Mouse (Mus musculus) gastrocnemius, postnatal 14 days (tissue): ENCODE measurements around the gene Olfr1392. TPM values are rescaled to one million over a fixed set of nuclear protein-coding genes. Genes with fewer than 3 reads are reported as not detected.
"Not testable (repeated sequence)": the region's sequence is repeated elsewhere in the genome, so short reads cannot be mapped to it uniquely, and the experiment has no call there.

Source experiments
- DNase-seq: peaks from one replicate; pipeline ENCODE4 v3.0.0; 2021; ENCODE audit warnings: mixed read lengths
- intact Hi-C: fragments of 180-260 bp; cut with DNase I; formaldehyde crosslinking; loops from one replicate; pipeline ENCODE4 v1.15.1; 2025; ENCODE audit warnings: low total_unique reads
- total RNA-seq, 2 experiments: library from RNA; stranded (reverse); gene quantifications; 2 replicates each; pipeline ENCODE4 v1.2.3; 2021

Gene Olfr1392
- total RNA-seq, 2 experiments from 2014 or later, result not detected

DNA sequence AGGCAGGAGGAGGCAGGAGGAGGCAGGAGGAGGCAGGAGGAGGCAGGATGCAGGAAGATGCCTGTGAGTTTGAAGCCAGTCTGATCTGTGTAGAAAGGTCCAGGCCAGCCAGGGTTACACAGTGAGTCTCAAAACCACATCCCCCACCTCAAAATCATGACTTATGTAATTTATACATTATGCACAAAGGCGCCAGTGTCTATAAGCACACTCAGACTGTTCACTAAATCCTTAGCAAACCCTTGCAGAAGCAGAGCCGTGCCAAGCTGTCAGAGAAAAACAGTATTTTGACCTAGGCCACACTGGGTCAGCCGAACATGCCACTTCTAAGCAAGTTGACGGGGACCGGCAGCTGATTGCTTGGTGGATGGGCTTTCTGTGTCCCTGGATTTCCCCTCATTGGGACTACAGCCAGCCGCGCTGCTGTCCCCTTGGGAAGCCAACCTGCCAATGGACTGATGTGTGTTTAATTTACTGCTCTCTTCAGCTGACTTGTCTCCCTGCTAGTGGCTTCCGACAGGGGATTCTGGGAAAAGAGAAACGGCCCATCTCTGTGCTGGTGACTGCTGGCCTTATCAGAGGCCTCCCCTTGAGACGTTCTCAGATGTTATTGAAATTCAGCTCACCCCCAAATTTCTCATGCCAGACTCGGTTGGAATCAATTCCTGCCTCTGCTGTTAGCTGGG is 11.1 kb upstream of the Olfr1392 start:
- intact Hi-C loops, result loop anchor here (10.0 kb wide), 1 partner anchor 169 kb away; no protein-coding TSS in a partner anchor
- DNase-seq, result no peak

- intact Hi-C loops, result loop anchor here (10.0 kb wide), 1 partner anchor 173 kb away; no protein-coding TSS in a partner anchor
- no peak for DNase-seq
Measured at GRCm38 (mm10) chr11:49278222-49278621, 6.9 kb upstream of the Olfr1392 start, which contains the start of gene Olfr1393. Olfr1393 (plus strand) TSS chr11:49278304.

DNA sequence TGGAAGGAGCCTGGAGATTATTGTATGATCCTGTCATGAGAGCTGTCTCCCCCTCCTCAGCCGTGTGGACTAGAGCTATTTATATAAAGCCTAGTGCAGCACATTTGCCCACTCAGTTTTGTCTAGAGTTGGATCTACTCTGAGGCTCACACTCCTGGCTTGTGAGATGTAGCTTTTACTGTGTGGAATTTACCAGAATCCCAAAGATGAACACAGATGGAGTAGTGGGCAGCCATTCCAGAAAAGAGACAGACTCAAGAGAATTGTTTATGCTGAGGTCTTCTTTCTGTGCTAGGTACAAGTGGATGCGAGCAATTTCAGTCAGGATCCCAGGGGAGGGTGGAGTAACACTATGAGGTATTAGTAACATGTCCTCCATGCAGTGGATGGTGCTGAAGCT is 2.2 kb downstream of the Olfr1392 start:
- DNase-seq, result no peak
- intact Hi-C loops, result no loop called here

- no peak for DNase-seq
- intact Hi-C loops, result no loop called here
Measured at GRCm38 (mm10) chr11:49292777-49293176, 7.7 kb downstream of the Olfr1392 start.

DNA sequence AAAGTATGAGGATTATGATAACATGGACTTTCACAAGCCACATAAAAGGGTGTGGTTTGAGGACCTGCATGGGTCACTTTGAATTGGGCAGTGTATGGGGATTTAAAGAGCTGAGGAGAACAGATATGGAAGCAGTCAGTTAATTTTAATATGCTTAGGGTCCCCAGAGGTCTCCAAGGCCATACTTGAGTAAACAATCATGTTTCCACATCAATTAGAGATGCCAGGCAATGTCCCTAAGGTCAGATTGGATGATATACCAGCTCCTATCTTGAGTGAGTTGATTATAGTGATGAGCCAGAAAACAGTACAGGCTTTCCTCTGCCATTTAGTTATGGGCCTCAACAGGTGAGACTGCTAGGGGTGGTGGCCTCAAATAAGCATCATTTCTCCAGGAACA is 19.4 kb downstream of the Olfr1392 start, which contains the start of gene Olfr10:
TSS of gene Olfr10 (plus strand) at position 301 of the 400 bp plus-strand sequence.
- no peak for DNase-seq
- intact Hi-C loops, result no loop called here

DNA sequence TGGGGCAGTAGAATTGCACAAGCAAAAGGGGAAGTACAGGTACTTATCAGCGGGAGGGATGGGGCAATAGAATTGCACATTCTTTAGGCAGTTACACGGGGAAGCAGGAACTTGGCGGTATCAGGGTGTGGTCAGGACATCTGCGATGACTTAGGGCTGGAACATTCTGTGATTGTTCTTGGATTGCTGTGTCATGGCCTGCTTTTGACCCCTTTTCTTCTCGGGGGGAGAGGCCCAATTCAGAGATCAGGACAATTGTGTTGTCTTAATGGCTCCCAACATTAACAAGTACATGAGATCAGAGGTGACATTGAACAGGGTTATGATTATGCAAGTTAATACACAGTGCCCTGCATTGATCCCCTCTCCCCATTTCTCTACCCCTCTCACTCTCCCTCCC is 23.5 kb downstream of the Olfr1392 start:
- intact Hi-C loops, DNase-seq: not testable (repeated sequence)

- intact Hi-C loops, result no loop called here
- no peak for DNase-seq
Measured at GRCm38 (mm10) chr11:49322442-49322841, 37.4 kb downstream of the Olfr1392 start, which contains the start of gene Olfr1391. Olfr1391 (plus strand) TSS chr11:49322742.

DNA sequence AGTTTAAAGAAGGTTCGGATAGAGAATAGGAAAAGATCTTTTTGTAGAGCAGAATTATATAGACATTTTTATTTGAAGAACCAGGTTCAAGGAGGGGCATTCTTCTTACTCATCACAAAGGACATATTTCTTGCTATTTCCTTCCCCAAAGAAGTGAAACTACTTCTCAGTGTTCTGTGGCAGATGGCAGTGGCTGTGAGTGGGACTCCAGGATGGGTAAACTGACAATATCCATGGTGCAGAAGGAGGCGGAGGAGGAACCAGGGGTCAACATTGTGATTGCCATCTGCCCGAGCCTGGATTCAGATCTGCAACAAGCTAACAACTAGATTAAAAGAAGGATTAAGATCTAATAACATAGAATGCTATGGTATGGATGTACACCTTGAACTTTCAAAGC is 41.6 kb downstream of the Olfr1392 start:
- intact Hi-C loops, result no loop called here
- no peak for DNase-seq

DNA sequence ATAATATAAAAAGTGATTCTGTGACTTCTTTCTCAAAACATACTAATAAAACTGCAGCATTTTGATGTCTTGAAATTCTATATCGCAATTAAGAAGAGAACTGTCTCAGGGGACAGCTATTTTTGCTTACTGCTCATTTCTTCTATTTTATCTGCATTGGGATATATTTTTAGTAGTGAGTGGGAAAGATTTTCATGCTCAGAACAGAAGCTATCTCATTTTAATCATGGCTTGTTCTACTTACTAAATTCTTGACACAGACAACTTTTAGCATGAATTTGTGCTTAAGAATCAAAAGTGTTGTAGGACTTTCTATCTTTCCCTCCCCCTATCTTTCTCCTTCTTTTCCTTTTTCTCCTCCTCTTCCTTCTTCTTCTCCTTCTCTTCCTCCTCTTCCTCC is 44.6 kb downstream of the Olfr1392 start:
- DNase-seq, result no peak
- intact Hi-C loops, result no loop called here

- no peak for DNase-seq
- intact Hi-C loops, result no loop called here
Measured at GRCm38 (mm10) chr11:49334888-49335287, 49.8 kb downstream of the Olfr1392 start, which contains the start of gene Olfr1390. Olfr1390 (plus strand) TSS chr11:49335188.

DNA sequence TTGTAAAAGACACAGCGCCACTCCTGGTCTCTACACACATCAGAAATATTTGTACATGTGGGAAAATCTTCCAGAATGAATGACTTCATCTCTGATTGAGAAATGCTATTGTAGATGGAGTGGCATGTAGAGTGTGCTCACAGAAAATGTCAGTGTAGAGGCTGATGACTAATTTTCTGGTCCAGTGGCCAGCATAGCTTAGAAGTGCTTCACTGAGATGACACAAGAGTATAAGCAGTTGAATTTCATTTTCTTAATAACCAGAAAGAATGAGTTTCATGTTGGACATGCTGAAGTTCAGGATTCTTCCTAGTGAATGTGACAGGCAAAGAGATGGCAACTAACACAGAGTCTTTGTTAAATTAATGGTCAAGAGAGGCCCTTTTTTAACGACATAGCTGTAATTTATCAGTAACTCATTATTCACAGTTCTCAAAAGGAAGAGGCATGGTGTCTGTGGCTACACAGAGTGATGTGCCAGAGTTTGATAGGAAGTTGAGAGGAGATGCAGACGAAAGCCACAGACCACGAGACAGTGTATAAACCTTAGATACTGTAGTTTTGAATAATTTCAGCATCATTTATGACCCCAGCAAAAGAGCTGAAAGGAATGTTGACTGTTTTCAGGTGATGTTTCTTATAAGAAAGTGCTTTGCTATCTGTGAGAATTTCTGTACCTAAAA is 52.2 kb downstream of the Olfr1392 start:
- no peak for DNase-seq
- intact Hi-C loops, result no loop called here

Other genes starting within 250 kb of the Olfr1392 start
- gene 9930111J21Rik2, start 234.0 kb upstream of the Olfr1392 start, total RNA-seq, result 1 to 10 TPM; 1.0 to 1.4 TPM
- gene Tgtp2, start 221.1 kb upstream of the Olfr1392 start, total RNA-seq, result not detected
- gene Ifi47, start 208.7 kb upstream of the Olfr1392 start, total RNA-seq, result 1 to 10 TPM in 1 of 2 experiments, under 1 TPM in 1; 0.93 to 1.5 TPM
- under 1 TPM in 1 of 2 experiments, not detected in 1; 0.04 TPM for gene Olfr1396, start 170.4 kb upstream of the Olfr1392 start, total RNA-seq
- gene Olfr1395, start 143.0 kb upstream of the Olfr1392 start, total RNA-seq, result not detected
- gene Olfr1394, start 130.9 kb upstream of the Olfr1392 start, total RNA-seq, result not detected
- gene Btnl9, start 98.1 kb upstream of the Olfr1392 start, total RNA-seq, result 1 to 10 TPM; 4.8 to 9.0 TPM
- 10 to 100 TPM; 16.5 to 18.1 TPM for gene Zfp62, start 82.0 kb upstream of the Olfr1392 start, total RNA-seq
- gene Mgat1, start 41.1 kb upstream of the Olfr1392 start, total RNA-seq, result 10 to 100 TPM; 35.7 to 39.5 TPM
- under 1 TPM in 1 of 2 experiments, not detected in 1; 0.23 TPM for gene Olfr1393, start 7.0 kb upstream of the Olfr1392 start, total RNA-seq
- gene Olfr10, start 19.5 kb downstream of the Olfr1392 start, total RNA-seq, result not detected
- not detected for gene Olfr1391, start 37.5 kb downstream of the Olfr1392 start, total RNA-seq
- not detected for gene Olfr1390, start 49.9 kb downstream of the Olfr1392 start, total RNA-seq
- gene Olfr1389, start 137.8 kb downstream of the Olfr1392 start, total RNA-seq, result not detected
- under 1 TPM; 0.07 to 0.08 TPM for gene Olfr1388, start 151.3 kb downstream of the Olfr1392 start, total RNA-seq
- not detected for gene Olfr1387, start 170.1 kb downstream of the Olfr1392 start, total RNA-seq
- gene Olfr1386, start 179.8 kb downstream of the Olfr1392 start, total RNA-seq, result not detected
- gene Olfr1385, start 203.8 kb downstream of the Olfr1392 start, total RNA-seq, result not detected
- gene Olfr1384, start 221.4 kb downstream of the Olfr1392 start, total RNA-seq, result not detected
- gene Olfr1383, start 234.4 kb downstream of the Olfr1392 start, total RNA-seq, result not detected
- not detected for gene Olfr1382, start 243.0 kb downstream of the Olfr1392 start, total RNA-seq